ENCODE assay signal across 9 mouse cellular contexts in the genomic region with DNA sequence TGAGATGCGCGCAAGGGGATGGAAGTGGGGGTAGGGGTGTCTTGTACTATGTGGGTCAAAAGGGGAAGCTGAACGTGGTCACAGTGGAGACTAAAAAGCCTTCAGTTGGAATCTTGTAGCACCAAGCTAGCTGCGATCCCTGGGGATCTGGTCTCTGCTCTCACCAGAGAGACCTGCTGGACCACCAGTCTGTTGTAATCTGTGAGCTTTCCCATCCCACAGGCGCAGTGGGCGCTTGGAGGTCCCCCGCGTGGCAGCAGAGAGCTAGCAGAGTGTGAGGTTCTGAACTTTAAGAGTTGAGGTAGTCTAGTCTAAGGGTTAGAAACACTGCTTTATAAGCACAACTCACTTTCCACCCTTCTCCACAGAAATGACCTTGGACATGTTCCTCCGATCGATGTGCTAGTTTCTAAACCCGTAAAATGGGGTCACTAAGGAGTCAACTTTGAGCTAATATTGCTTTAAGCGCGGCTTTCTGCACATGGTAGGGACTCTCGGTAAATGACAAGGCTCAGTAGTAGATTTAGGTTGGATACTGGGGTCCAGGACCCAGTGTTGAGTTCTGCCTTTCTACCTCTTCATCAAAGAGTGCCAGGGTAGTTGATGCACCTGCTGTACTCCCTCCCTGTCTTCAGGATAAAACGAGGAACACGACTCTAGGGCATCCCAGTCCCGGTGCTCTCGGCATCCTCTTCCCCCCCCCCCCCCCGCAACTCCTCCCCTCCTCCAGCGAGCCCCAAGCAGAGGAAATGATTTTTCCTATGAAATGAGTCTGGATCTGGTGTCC. TPM values are rescaled to one million over a fixed set of nuclear protein-coding genes. Genes with fewer than 3 reads are reported as not detected.
DNase-seq lines count a peak whose midpoint lies in the region; ATAC-seq lines count a peak whose summit lies in the region.
"Had no signal": no experiment of that assay in that cellular context is flagged by ENCODE, and none has a peak within 500 bp of the region (broad histone marks: within the 10 kb centered on the region; RNA-seq: fewer than 3 reads in every experiment).

A gene (plus strand): TSS at position 762 of the 787 bp plus-strand sequence.

- 28% methylated on average over 20 of the region's 20 CpGs for WGBS in hindbrain, embryonic 12.5 days
- 23% methylated on average over 19 of the region's 20 CpGs for WGBS in liver, embryonic 15.5 days (ENCODE audit: insufficient replicate concordance)

- H3K27ac ChIP-seq in hindbrain, embryonic 12.5 days, result peak within 1 kb of the TSS; percentile 86
- no peak within 1 kb of the TSS for H3K27ac ChIP-seq in liver, embryonic 15.5 days (replicated peaks)

- H3K4me3 ChIP-seq in hindbrain, embryonic 12.5 days, result peak within 1 kb of the TSS; percentile 55
- 0 out of 2 replicates have a peak within 1 kb of the TSS, but pooled peaks have one; percentile 10 for H3K4me3 ChIP-seq in liver, embryonic 15.5 days (replicated peaks)

- no peaks in the 10 kb centered on the region for H3K27me3 ChIP-seq in hindbrain, embryonic 12.5 days
- H3K27me3 ChIP-seq in liver, embryonic 15.5 days, result peaks cover 19% of the 10 kb centered on the region; the same call in 1 of the 2 replicates

- peak within 1 kb of the TSS; percentile 62 for H3K9ac ChIP-seq in hindbrain, embryonic 12.5 days
- H3K9ac ChIP-seq in liver, embryonic 15.5 days, result no peak within 1 kb of the TSS

- H3K36me3 ChIP-seq in hindbrain, embryonic 12.5 days, result no peaks in the 10 kb centered on the region
- no peaks in the 10 kb centered on the region for H3K36me3 ChIP-seq in liver, embryonic 15.5 days (replicated peaks)

- ATAC-seq in hindbrain, embryonic 12.5 days (ENCODE audit: low FRiP score), result peak; percentile 26
- ATAC-seq in liver, embryonic 15.5 days (ENCODE audit: insufficient read depth), result no peak
- ATAC-seq in megakaryocyte-erythroid progenitor cell, adult 5-6 weeks (replicated peaks; ENCODE audit: low FRiP score, low TSS enrichment, poor library complexity, severe bottlenecking), result no peak

- no peaks in the 10 kb centered on the region for H3K9me3 ChIP-seq in hindbrain, embryonic 12.5 days (replicated peaks)
- no peaks in the 10 kb centered on the region for H3K9me3 ChIP-seq in liver, embryonic 15.5 days (replicated peaks)

- DNase-seq in layer of hippocampus, adult 18-20 months (ENCODE audit: low spot score in 2 of 2), result peak in 1 of 2 experiments; percentile 23
- no peak for DNase-seq in layer of hippocampus, adult 9-10 months (ENCODE audit: low spot score)
- DNase-seq in cerebellum, adult 9-10 months, result peak; percentile 65
- DNase-seq in thymus, postnatal 36 days, result no peak
- no peak for DNase-seq in urinary bladder, postnatal 10 days (ENCODE audit: low spot score)

- 0 out of 2 replicates have a peak, but pooled peaks cover 8% of the 10 kb centered on the region for H3K4me1 ChIP-seq in hindbrain, embryonic 12.5 days
- H3K4me1 ChIP-seq in liver, embryonic 15.5 days (replicated peaks), result no peaks in the 10 kb centered on the region

- H3K4me2 ChIP-seq in hindbrain, embryonic 12.5 days (replicated peaks), result peak within 1 kb of the TSS; percentile 83
- H3K4me2 ChIP-seq in liver, embryonic 15.5 days, result peak within 1 kb of the TSS; percentile 42

RNA-seq across cellular contexts. Expression of the gene that starts here (rescaled TPM):
- total RNA-seq in layer of hippocampus, adult 18-20 months (2021), result 100 to 1,000 TPM; 139 to 143 TPM
- 10.2 and 11.4 TPM in 2 replicates for polyA plus RNA-seq in hindbrain, embryonic 12.5 days (2016; fragmentation: Nextera tagmentation; extraction: Ambion mirVana)
- polyA plus RNA-seq in liver, embryonic 15.5 days (2015; fragmentation: Nextera tagmentation; extraction: Ambion mirVana), result 0.05 TPM in 1 of 2 replicates, not detected in the other
- not detected in 2 replicates for total RNA-seq in megakaryocyte-erythroid progenitor cell, adult 5-6 weeks (2014; fragmentation: Nextera tagmentation)
- total RNA-seq in megakaryocyte-erythroid progenitor cell, adult 5-6 weeks (2017), result not detected in 2 replicates
- total RNA-seq: neutrophil, adult 5-6 weeks had no signal

Comparison
In these comparisons a context has a peak if more than half of its experiments do, and no peak if none do; other contexts are left out.
1. RNA of the gene that starts here (total RNA-seq): 139 to 143 TPM in layer of hippocampus, adult 18-20 months; not detected in megakaryocyte-erythroid progenitor cell, adult 5-6 weeks; every median in the first group is over 100 times any median in the second.
2. RNA of the gene that starts here (polyA plus RNA-seq): 10.2 to 11.4 TPM in hindbrain, embryonic 12.5 days; 0.05 TPM in liver, embryonic 15.5 days; every median in the first group is over 10 times any median in the second.